Mouse (Mus musculus) ES-Bruce4 (cell line): Measurements from ENCODE around the gene Smim7.

Experiments used
- CTCF ChIP-seq: IDR thresholded peaks from one replicate; pipeline ENCODE4 v1.8.1; 2011; ENCODE audit warnings: low read depth, low read length
- EP300 ChIP-seq: IDR thresholded peaks from 2 replicates; pipeline ENCODE4 v1.6.1; 2011; ENCODE audit warnings: low read depth, low read length; ENCODE audit not compliant: insufficient read depth

GRCm38 (mm10) chr8:72561111-72561689, 9.7 kb downstream of the Smim7 start:
- TF ChIP-seq CTCF (no peak), EP300 (no peak)
